Mouse (Mus musculus): Measurements from ENCODE around the gene Adi1.

Adi1 gene

DNA sequence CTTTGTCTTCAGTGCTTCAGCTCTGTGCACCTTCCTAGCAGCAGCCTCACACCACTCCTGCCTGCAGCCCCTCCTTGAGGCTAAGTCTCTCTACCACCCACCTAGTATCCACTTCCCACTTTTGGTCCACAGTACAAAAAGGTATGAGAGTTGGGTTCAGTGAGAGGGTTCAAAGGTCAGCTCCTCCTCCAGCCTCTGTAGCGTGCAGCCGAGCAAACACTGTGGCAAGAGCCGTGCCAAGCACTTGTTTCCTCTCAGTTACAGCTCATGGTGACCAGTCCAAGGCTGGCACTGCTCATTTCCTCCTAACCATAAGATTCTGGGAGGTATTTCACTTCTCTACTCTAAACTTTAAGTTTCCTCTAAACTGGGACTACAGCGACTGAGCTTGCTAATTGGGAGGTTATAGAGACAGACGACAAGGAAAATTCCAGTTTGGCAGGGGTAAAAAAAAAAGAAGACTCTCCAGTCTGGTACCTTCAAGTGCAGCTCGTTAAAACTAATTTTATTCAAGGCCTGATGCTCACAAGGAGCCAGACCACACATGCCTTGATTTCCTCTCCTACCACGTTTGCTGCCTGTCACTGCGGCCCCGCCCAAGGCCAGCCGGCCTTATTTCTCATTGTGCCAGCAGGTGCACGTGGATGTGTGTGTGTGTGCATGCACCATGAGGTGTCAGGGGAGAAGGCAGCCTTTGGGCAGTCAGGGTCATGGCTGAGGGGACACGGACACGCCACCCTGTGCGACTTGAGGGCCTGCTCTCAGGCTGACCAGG, 23.0 kb downstream of the Adi1 start:
- no peak for DNase-seq

DNA sequence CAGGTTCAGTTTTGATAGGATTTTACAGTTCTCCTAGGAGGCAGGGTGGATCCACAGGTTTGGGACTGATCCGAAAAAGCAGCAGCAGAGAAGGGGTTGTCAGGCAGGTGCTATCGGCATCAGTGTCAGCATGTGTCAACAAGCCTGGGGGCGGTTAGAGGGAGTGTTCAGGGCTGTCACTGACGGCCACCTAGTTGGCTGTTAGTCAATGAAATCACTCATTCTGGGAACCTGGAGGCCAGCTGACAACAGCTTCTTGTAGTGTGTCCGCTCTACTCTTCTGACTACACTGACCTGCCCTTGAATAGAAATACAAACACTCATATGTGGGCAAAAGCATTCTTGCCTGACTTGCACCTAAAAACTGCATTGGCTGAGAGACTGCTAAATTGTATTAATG, 24.1 kb downstream of the Adi1 start:
- DNase-seq, result no peak

DNA sequence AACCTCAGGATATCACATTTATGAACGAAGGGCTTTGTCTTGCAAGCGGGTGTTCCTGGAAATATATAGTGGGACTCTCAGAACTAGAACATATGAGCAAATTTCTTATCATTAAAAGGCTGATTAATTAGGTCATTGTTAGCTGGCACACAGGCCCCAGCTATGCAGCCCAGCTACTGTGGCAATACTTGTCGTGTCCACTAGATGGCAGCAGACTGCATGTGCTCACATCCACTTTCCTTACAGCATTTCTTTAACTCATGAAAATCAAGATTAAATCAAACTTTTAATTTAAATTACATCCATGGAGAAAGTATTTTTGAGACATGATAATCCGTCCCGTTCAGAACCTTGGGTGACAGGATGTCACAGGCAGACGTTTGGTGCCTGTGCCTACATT, 24.6 kb downstream of the Adi1 start:
- DNase-seq, result peak; percentile 68

- DNase-seq, result no peak
These were observed 25.1 kb downstream of the Adi1 start for GRCm38 (mm10) chr12:28700101-28700511.

- peak; percentile 64 for DNase-seq
These were observed 25.6 kb downstream of the Adi1 start for GRCm38 (mm10) chr12:28700561-28701025.

GRCm38 (mm10) chr12:28701302-28701701, 26.3 kb downstream of the Adi1 start:
- no peak for DNase-seq

DNA sequence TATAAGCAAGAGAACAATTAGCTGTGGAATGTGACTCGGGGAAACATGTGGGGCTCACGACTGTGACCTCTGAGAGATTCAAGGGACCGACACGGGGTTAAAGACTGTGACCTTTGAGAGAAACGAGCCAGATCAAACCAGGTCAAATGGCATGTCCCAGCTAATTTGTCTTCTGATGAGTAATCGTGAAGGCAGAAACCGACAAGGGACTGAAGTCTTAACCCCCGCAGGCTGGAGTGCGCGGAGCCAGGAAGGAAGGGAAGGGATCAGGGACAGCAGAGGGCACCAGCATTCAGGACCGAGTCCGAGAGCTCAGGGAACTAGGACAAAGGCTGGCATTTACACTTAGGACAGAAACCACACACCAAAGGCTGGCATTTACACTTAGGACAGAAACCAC, 29.4 kb downstream of the Adi1 start:
- DNase-seq, result no peak

GRCm38 (mm10) chr12:28705204-28705603, 30.2 kb downstream of the Adi1 start:
- DNase-seq, result no peak

- DNase-seq, result no peak
These were observed 33.1 kb downstream of the Adi1 start for GRCm38 (mm10) chr12:28708154-28708553.

- DNase-seq, result peak; percentile 81
These were observed 35.6 kb downstream of the Adi1 start for GRCm38 (mm10) chr12:28710566-28711185.

DNA sequence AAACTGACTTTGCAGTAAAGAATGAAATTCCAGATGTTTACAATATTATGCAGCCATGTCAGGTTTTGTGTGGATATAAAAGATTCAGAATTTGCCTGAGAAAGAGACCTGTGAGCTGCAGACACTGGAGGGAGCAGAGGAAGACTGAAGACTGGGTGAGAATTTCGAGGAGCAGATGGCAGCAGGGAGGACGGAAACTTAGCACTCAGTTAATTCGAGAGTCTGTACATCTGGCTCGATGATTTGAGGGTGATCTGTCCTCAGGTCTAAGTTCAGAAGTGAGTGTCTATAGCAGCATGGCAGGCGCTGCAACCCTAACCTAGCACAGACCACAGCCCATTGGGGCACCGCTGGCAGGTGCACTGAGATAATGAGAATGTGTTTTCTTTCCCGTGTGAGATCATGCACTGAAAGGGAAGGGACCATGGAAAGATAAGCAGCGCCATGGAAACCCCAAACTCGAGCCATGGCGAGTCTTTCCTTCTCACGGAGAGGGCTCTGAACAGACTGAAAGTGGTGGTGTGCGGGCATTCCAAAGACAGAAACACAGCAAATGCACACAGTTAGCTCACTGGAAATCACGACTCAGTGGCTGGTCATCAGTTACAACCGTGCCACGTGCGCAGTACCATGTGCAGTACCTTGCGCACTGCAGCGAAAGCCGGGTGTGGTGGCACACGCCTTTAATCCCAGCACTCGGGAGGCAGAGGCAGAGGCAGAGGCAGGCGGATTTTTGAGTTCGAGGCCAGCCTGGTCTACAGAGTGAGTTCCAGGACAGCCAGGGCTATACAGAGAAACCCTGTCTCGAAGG, 40.0 kb downstream of the Adi1 start:
- peak; percentile 25 for DNase-seq

GRCm38 (mm10) chr12:28717066-28717465, 42.0 kb downstream of the Adi1 start:
- DNase-seq, result no peak

DNA sequence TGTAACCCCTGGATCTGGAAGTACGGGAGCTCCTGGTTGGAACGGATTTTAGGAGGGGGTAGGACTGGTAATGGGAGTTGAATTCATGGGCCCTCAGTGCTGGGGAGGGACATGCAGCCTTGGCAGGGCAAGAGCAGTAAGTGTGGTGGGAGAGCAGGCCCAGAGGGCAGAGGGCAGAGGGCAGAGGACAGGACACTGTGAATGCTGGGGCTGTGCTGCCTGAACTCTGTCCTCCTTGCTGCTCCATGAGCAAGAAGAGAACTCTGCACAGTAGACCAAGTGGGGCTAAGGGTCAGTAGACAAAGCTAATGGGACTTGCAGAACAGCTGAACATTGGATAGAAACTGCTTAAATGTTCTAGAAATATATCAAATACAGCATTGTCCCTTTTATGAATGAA, 43.1 kb downstream of the Adi1 start:
- DNase-seq, result no peak

DNA sequence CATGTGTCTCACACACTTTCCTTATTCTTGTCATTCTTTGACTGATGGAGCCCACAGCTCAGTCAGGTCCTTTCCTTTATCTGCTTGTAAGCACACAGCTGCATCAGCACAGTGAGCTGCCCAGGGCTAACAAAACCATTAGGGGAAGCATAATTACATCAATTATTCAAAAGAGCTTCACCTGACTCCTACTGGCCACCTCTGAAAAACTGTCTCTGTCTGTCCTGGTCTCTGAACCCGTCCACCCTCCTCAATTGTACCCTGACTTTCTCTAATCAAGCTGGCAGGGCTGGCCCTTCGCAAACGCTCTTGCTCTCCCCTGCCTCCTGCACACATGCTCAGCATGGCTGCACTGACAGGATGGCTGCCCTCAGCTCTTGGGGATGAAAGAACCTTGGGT, 49.3 kb downstream of the Adi1 start:
- no peak for DNase-seq

GRCm38 (mm10) chr12:28726204-28726603, 51.2 kb downstream of the Adi1 start:
- DNase-seq, result no peak

DNA sequence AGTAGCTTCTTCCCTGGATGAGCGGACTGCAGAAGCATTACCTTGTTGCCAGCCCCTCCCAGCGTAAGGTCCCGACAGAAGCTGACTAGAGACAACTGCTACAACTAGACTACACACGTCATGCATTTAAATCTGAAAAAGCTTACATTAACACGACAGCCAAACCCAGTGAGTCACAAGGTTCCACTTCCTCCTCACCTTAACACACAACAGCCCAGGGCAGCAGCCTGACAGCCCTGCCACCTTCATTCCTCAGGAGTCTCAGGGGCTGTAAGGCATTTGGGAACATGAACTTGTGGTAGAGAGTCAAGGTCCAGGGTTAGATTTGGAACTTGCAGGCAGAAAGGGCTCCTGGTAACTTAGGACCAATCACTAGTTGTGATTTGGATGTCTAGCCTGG, 52.0 kb downstream of the Adi1 start:
- no peak for DNase-seq

Data from right cerebral cortex, postnatal 25 days (tissue).